In the genomic region with DNA sequence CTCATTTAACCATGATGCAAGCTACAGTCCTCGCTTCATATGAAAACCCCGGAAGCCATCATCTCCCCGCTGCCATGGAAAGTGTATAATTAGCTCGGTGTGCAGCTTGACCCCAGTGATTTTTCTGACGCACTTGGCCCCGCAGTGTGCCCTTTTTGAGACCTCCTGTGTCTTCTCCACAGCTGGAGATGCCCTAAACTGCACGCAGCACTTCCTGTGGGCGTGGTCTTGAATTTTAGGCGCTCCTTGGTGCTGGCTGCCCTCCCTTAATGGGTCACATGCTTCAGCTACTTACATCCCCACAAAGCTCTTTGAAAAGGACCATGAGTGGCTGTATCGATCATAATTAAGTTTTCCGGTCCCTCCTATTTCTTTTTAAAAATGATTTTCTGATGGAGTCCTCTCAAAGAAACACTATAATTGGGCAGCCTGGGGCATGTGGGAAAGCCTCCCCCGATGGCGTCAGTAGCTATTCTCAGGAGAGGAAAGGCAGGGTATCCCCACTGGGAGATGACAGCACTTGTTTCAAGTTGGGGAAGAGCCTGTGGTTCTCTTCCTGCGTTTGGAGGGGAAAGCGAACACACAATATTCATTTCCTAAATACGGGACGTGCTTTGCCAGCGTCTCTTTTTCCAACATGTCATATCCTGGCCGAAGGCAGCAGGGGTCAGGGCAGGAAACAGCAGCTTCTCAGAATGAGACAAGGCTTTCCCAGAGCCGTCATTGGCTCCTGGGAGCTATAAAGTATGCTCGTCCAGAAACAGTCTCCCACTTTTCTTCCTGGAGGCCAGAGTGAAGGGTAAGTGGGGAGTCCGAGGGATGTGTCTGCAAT, we compare ENCODE assay signal across 8 mouse cellular contexts. TPM values are rescaled to one million over a fixed set of nuclear protein-coding genes. Genes with fewer than 3 reads are reported as not detected.
A peak's percentile ranks its signal among the peaks of the same experiment; 100 is the strongest.
DNase-seq lines count a peak whose midpoint lies in the region; ATAC-seq lines count a peak whose summit lies in the region.

A gene (plus strand): TSS at position 488 of the 832 bp plus-strand sequence.

- no peak for ATAC-seq in forebrain, embryonic 12.5 days (ENCODE audit: low FRiP score)
- ATAC-seq in hindbrain, embryonic 13.5 days (ENCODE audit: low FRiP score): no peak
- ATAC-seq in limb, embryonic 15.5 days (ENCODE audit: insufficient number of reproducible peaks, low FRiP score, low TSS enrichment, low read depth): no peak
- no peak for ATAC-seq in midbrain, embryonic 16.5 days

- 46% methylated on average over 22 of the region's 22 CpGs for WGBS in forebrain, embryonic 12.5 days
- WGBS in hindbrain, embryonic 13.5 days: 42% methylated on average over 22 of the region's 22 CpGs
- WGBS in limb, embryonic 15.5 days: 34% methylated on average over 22 of the region's 22 CpGs
- whole genome bisulfite sequencing in midbrain, embryonic 16.5 days: 44% methylated on average over 22 of the region's 22 CpGs

- H3K4me3 ChIP-seq in forebrain, embryonic 12.5 days (replicated peaks): no peak within 1 kb of the TSS
- no peak within 1 kb of the TSS for H3K4me3 ChIP-seq in hindbrain, embryonic 13.5 days
- H3K4me3 ChIP-seq in limb, embryonic 15.5 days: peak within 1 kb of the TSS; percentile 20; the same call in 1 of the 2 replicates
- H3K4me3 ChIP-seq in midbrain, embryonic 16.5 days (ENCODE audit: low read depth, low read length): no peak within 1 kb of the TSS

- peaks cover 23% of the 10 kb centered on the region for H3K4me1 ChIP-seq in forebrain, embryonic 12.5 days
- H3K4me1 ChIP-seq in hindbrain, embryonic 13.5 days (replicated peaks): peaks cover 21% of the 10 kb centered on the region
- H3K4me1 ChIP-seq in limb, embryonic 15.5 days: peaks cover 14% of the 10 kb centered on the region
- H3K4me1 ChIP-seq in midbrain, embryonic 16.5 days (ENCODE audit: control insufficient read depth, insufficient read depth, low read length): peaks cover 11% of the 10 kb centered on the region; the same call in 1 of the 2 replicates

- no peak for DNase-seq in frontal cortex, adult 2 months (ENCODE audit: extremely low spot score in 1 of 2, low spot score in 1 of 2)
- DNase-seq in frontal cortex, postnatal 14 days (ENCODE audit: low spot score in 2 of 2): no peak
- no peak for DNase-seq in adipocyte (ENCODE audit: low spot score)
- DNase-seq in layer of hippocampus, adult 8-10 months (ENCODE audit: low spot score in 2 of 2): no peak

- peaks cover 22% of the 10 kb centered on the region; the same call in 1 of the 2 replicates for H3K27me3 ChIP-seq in forebrain, embryonic 12.5 days
- 0 out of 2 replicates have a peak, but pooled peaks cover 2% of the 10 kb centered on the region for H3K27me3 ChIP-seq in hindbrain, embryonic 13.5 days
- H3K27me3 ChIP-seq in limb, embryonic 15.5 days: no peaks in the 10 kb centered on the region
- H3K27me3 ChIP-seq in midbrain, embryonic 16.5 days (ENCODE audit: control insufficient read depth, insufficient read depth, low read depth, low read length): no peaks in the 10 kb centered on the region

- peak within 1 kb of the TSS; percentile 36 for H3K4me2 ChIP-seq in forebrain, embryonic 12.5 days
- peak within 1 kb of the TSS; percentile 87 for H3K4me2 ChIP-seq in hindbrain, embryonic 13.5 days
- H3K4me2 ChIP-seq in limb, embryonic 15.5 days: peak within 1 kb of the TSS; percentile 35
- peak within 1 kb of the TSS; percentile 42 for H3K4me2 ChIP-seq in midbrain, embryonic 16.5 days (ENCODE audit: low read length)

- H3K36me3 ChIP-seq in forebrain, embryonic 12.5 days (replicated peaks): no peaks in the 10 kb centered on the region
- H3K36me3 ChIP-seq in hindbrain, embryonic 13.5 days: no peaks in the 10 kb centered on the region
- H3K36me3 ChIP-seq in limb, embryonic 15.5 days: no peaks in the 10 kb centered on the region
- no peaks in the 10 kb centered on the region for H3K36me3 ChIP-seq in midbrain, embryonic 16.5 days (ENCODE audit: control insufficient read depth, insufficient read depth, low read length)

- H3K27ac ChIP-seq in forebrain, embryonic 12.5 days: no peak within 1 kb of the TSS
- no peak within 1 kb of the TSS for H3K27ac ChIP-seq in hindbrain, embryonic 13.5 days
- H3K27ac ChIP-seq in limb, embryonic 15.5 days: peak within 1 kb of the TSS; percentile 33; the same call in 1 of the 2 replicates
- peak within 1 kb of the TSS; percentile 28; the same call in 1 of the 2 replicates for H3K27ac ChIP-seq in midbrain, embryonic 16.5 days (ENCODE audit: low read length)

- H3K9me3 ChIP-seq in forebrain, embryonic 12.5 days: no peaks in the 10 kb centered on the region
- no peaks in the 10 kb centered on the region for H3K9me3 ChIP-seq in hindbrain, embryonic 13.5 days
- no peaks in the 10 kb centered on the region for H3K9me3 ChIP-seq in limb, embryonic 15.5 days
- H3K9me3 ChIP-seq in midbrain, embryonic 16.5 days (replicated peaks; ENCODE audit: control insufficient read depth, low read length, poor library complexity, severe bottlenecking): no peaks in the 10 kb centered on the region

- H3K9ac ChIP-seq in forebrain, embryonic 12.5 days: no peak within 1 kb of the TSS
- H3K9ac ChIP-seq in hindbrain, embryonic 13.5 days: peak within 1 kb of the TSS; percentile 35; the same call in 1 of the 2 replicates
- H3K9ac ChIP-seq in limb, embryonic 15.5 days: no peak within 1 kb of the TSS
- 0 out of 2 replicates have a peak within 1 kb of the TSS, but pooled peaks have one; percentile 38 for H3K9ac ChIP-seq in midbrain, embryonic 16.5 days (ENCODE audit: low read depth, low read length)

RNA-seq across cellular contexts. Expression of the gene that starts here (rescaled TPM):
- 11.7 and 14.8 TPM in 2 replicates for polyA plus RNA-seq in frontal cortex, adult 2 months (2012; rRNA removed)
- polyA plus RNA-seq in forebrain, embryonic 12.5 days (2016; fragmentation: Nextera tagmentation; extraction: Ambion mirVana): 3.7 and 3.9 TPM in 2 replicates
- polyA plus RNA-seq in hindbrain, embryonic 13.5 days (2015; fragmentation: Nextera tagmentation; extraction: Ambion mirVana): 3.2 and 3.8 TPM in 2 replicates
- 5.4 and 5.9 TPM in 2 replicates for polyA plus RNA-seq in limb, embryonic 15.5 days (2015; fragmentation: Nextera tagmentation; extraction: Ambion mirVana)
- 4.2 and 5.5 TPM in 2 replicates for polyA plus RNA-seq in midbrain, embryonic 16.5 days (2015; fragmentation: Nextera tagmentation; extraction: Ambion mirVana)
- total RNA-seq in layer of hippocampus, adult 8-10 months (2022): 1 to 10 TPM; 2.5 to 3.2 (median 3.1) TPM

Comparison
In these comparisons a context has a peak if more than half of its experiments do, and no peak if none do; other contexts are left out.
1. H3K27ac ChIP-seq: peak in limb, embryonic 15.5 days (single experiment) and midbrain, embryonic 16.5 days (single experiment); none in forebrain, embryonic 12.5 days (single experiment) and hindbrain, embryonic 13.5 days (single experiment).
2. H3K4me2 ChIP-seq: peak in every context shown above with its lines; median percentile 87 in hindbrain, embryonic 13.5 days; 42 in midbrain, embryonic 16.5 days; 36 in forebrain, embryonic 12.5 days; 35 in limb, embryonic 15.5 days.
3. H3K9ac ChIP-seq: peak in hindbrain, embryonic 13.5 days (single experiment) and midbrain, embryonic 16.5 days (single experiment); none in forebrain, embryonic 12.5 days (single experiment) and limb, embryonic 15.5 days (single experiment).